Mouse (Mus musculus): ENCODE measurements at regions not wholly inside any gene's neighbourhood (a gene's known extent, or its start where the extent isn't known, plus 50 kb on each side); places are given as distances from the start of the nearest gene placed in this dataset.

DNA sequence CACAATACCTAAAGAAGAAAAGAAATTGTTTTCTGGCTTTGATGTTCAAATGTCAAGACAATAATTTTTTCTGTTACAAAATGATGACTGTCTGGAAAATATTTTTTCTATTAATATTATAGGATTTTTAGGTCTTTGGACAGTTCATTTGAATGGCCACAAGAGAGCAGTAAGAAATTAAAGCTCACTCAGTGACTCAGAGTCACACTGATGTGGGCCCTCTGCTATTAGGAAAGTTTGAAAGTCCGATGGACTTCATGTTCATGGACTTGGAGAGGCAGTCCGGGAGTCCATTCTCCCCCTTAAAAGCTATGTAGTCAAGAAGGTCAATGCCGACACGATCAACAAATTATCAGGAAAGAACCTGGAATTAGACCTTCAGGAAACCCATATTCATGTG, 657.0 kb downstream of the Mecom start:
- DNase-seq, result peak in 1 of 2 experiments; percentile 3

- DNase-seq, result no peak
Observed at GRCm38 (mm10) chr3:29890286-29890685, 657.5 kb downstream of the Mecom start.

DNA sequence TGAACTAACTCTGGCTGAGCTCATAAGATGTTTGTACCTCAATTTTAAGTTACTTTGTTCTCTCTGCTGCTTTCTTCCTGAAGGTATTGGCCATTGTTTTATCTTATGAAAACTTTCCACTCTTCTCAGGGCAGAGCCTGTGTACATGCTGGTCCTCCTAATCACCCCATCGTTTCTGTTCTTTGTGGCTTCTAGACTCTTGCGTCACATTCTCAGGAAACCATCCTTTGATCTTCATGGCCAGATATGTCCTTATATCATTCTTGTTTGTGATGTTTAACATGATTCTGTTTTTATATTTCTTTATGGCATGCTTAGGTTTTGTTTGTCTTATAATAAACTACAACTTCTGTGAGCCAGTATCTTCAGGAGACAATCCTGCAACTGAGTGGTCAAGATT, 658.2 kb downstream of the Mecom start:
- no peak for DNase-seq

GRCm38 (mm10) chr3:29879966-29880365, 667.8 kb downstream of the Mecom start:
- no peak for DNase-seq

DNA sequence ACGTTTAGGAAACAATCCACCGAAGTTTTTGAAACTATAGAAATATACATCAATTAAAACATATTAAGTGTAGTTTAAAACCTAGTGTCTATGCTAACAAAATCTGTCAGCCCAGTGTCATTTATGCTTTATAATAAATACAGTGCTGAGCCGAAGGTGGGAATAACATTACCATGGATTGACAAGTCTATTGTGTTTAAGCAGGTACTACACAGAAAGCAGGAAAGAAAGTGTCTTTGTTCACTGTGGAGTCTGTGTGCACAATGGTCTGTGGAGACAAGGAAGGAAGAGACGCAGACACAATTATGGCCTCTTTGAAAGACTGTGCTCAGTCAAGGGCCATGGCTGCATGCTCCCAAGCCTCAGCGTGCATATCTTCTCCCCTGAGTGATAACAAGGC, 672.0 kb downstream of the Mecom start:
- DNase-seq, result no peak

- DNase-seq, result no peak
Observed at GRCm38 (mm10) chr3:29862437-29862836, 685.4 kb downstream of the Mecom start.

DNA sequence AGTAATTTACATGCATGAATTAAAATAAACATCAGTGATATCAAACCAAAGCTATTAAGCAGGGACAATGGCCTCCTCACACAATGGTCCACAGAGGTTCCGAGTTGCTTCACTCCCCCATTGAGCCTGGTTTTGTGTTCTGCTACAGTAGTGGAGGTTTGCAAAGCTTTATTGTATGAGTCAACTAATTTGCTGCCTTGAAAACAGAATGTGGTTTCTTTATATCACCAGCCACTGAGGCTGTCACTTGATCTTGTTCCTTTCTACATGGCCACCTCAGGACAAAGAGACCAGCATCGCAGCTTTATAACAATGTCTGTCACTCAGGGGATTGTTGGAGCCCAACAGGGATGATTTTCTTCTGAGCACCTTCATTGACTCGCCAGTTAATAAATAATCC, 695.3 kb downstream of the Mecom start:
- no peak for DNase-seq

DNA sequence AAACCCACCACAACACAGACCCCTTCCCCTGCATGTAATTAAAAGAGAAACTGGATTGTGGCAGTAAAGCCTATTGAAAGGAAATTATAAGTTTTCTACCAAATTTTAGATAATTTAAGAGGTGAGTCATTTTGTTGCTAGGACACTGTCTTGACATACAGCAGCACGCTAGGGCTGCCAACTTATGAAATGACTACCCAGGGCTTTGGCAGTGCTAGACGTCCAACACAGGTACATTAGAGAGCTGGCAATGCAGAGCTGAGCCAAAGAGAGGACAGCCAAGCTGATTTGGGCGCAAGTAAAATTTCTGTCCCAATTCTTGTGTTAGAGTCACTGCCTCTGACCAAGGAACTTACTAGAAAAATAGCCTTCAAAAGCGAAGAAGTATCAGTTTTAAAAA, 712.4 kb downstream of the Mecom start:
- no peak for DNase-seq

DNA sequence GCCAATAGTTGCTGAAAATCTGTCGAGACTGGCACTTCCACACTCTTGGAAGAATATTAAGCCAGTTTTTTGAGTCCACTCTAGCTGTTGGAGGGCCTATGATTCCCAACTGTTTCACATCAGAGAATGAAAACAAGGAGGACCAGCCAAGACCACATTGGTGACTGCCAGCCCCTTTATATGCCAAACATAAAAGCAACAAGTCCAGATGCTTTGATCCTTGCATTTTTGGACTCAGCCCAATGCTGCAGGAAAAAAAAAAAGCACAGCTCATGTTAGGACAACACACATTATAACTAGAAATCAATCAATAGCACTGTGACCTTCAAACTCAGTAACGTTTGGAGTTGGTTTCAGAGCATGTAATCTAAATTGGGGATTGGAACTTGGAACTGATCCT, 712.9 kb downstream of the Mecom start:
- no peak for DNase-seq

DNA sequence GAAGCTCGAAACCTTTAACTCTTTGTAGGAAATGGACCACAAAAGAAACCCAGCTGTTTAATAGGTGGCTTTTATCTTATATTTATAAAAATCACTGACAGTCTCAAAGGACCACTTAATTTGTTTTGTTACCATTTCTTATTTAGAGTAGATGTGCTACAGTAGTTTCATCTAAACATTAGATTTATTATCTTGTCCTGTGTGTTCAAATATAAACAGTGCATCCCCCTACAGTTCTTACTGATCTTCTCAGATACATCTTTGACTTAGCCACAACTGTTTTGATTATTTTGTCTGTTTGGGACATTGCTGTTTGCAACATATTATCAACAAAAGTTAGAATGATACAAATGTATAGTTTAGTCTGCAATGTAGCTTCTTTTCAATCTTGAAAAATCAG, 716.5 kb downstream of the Mecom start:
- no peak for DNase-seq

GRCm38 (mm10) chr3:29822622-29823370, 725.0 kb downstream of the Mecom start:
- no peak for DNase-seq

GRCm38 (mm10) chr3:29816964-29817363, 730.8 kb downstream of the Mecom start:
- no peak for DNase-seq

DNA sequence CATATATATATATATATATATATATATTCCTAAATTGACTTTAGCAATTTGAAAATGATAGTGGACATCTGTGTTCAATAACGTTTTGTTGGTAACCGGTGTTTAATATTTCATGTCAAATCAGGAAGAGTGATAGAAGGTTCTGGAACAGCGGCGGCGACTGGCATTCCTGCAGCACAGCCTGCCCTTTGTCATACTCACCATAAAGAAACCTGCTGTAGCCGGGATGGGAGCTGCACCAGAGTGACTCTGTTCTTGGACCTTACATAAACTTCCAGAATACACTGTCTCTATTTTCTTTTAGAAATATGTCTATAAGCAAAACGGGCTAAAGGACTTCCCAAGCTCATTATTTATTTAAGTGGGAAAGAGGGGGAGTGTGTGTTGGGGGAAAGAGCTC, 731.5 kb downstream of the Egfem1 start:
- no peak for DNase-seq

DNA sequence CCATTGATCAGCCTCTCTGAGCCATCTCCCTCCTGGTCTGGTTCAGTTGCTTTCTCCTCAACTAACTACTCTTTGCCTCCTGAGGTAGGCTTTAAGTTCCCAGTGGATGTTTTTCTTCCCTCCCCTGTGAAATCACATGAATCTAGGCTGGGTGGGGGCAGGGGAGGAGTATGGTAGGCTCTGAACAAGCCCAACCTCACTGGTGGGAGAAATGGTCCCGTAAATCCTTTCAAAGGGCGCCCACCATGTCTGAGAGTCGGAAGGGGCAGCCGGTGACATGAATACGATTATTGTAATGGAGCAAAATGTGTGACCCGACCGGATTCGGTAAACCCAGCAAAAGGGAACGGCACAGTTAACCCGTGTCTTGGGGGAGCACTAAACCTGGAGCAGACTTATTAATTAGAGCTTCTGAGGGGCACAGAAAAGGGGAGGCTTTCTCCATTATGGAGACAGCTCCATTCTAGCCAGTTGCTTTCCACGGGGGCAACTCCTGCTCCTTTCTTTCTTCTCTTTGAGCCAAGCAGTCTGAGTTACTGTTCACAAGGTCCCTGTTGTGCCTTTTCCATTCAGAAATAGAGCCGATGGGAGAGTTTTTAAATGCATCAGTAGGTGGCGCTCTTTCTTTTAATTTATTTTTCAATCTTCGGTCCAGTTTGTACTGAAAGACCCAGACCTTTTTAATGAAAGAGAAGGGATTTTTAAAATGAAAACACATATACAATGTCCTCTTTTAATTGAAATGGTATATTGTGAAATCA, 730.8 kb downstream of the Egfem1 start:
- DNase-seq, result peak; percentile 4 to 13

DNA sequence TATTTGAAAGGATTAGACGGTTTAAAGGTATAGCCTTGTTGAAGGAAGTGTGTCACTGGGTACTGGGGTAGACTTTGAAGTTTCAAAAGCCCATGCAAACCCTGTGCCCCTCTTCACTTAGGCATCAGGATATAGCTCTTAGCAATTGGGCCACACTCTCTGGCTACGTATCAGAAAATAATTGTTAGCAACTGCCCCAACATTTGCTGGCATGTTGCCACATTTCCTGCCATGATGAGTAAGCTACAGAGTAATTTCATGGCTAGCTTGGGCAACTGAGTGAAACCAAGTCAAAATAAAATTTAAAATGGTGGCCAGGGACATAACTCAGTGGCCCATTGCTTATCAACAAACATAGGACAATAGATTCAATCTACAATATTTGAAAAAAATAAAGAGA, 724.2 kb downstream of the Egfem1 start:
- DNase-seq, result no peak

- no peak for DNase-seq
Observed at GRCm38 (mm10) chr3:29803456-29803855, 721.6 kb downstream of the Egfem1 start.

DNA sequence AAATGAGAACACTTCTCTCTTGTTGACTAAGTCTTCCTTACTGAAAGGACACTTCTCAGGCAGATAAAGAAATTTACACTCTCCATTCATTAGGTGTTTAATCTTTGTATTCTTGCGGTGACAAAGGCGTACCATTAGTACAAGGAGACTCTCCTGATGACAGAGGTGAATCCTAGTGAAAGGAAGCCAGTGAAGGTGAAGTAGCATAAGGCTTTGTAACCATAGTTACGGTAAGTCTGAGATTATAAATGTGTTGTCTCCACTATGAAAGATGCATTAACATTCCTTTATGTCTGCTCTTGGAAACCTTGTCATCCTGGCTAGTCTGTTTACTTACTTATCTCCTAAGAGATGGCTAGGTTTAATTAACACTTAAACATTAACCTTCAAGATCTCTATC, 719.3 kb downstream of the Egfem1 start:
- no peak for DNase-seq

DNA sequence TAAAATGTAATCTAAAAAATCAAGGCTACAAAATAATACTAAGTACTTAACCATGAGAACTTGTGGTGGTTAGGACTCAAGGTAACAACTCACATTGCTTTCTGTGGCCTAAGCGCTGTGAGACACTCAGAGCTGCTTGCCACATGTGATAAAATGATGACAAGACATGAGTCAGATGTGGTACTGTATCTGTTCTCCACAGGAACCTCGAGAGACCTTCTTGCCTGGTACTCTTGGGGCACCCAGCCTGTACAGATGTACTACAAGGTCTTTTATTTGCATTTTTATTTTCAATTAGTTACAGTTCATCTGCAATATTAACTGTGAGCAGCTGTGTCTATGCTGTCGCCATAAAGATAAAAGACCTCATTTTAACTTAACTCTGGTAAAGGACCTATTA, 692.5 kb downstream of the Egfem1 start:
- no peak for DNase-seq

GRCm38 (mm10) chr3:29771194-29771593, 689.4 kb downstream of the Egfem1 start:
- DNase-seq, result no peak

- DNase-seq, result no peak
Observed at GRCm38 (mm10) chr3:29768592-29768991, 686.8 kb downstream of the Egfem1 start.

GRCm38 (mm10) chr3:29764021-29764420, 682.2 kb downstream of the Egfem1 start:
- DNase-seq, result no peak

- DNase-seq, result peak; percentile 21 to 31
Observed at GRCm38 (mm10) chr3:29757821-29758494, 676.1 kb downstream of the Egfem1 start.
